Mouse (Mus musculus) left cerebral cortex, adult 2 months (tissue): ENCODE data around the gene Camta1. TPM values are rescaled to one million over a fixed set of nuclear protein-coding genes. Genes with fewer than 3 reads are reported as not detected.

ENCODE experiments used
- DNase-seq, 2 experiments: peaks; one replicate each; pipeline ENCODE4 v3.0.0; 2021 to 2022; ENCODE audit warnings: low spot score in 2 of 2, mixed read lengths in 1 of 2; ENCODE audit errors: extremely low spot score in 1 of 2
- H3K27ac ChIP-seq: fragments of 200-600 bp; 2 replicates; pipeline ENCODE4 v1.8.1; 2022
- H3K4me3 ChIP-seq: fragments of 200-600 bp; 2 replicates; pipeline ENCODE4 v1.8.1; 2022
- CTCF ChIP-seq: fragments of 200-600 bp; IDR thresholded peaks from 2 replicates; pipeline ENCODE4 v1.8.1; 2022; ENCODE audit warnings: antibody characterized with exemption, mild to moderate bottlenecking, moderate library complexity
- intact Hi-C: fragments of 180-260 bp; cut with DNase I; formaldehyde crosslinking; loops from one replicate; pipeline ENCODE4 v1.15.1; 2025
- total RNA-seq, 2 experiments: library from RNA; stranded (reverse); gene quantifications; 2 replicates each; pipeline ENCODE4 v1.2.3; 2021

Camta1 gene
- total RNA-seq, 2 experiments from 2014 or later: 242 to 255 TPM

- Histone ChIP-seq H3K4me3 (no peak overlapping the region), H3K27ac (no peak overlapping the region)
- TF ChIP-seq CTCF: no peak
- no peak for DNase-seq
- intact Hi-C loops: no loop called here
Observed at GRCm38 (mm10) chr4:151477950-151478349, 383.7 kb downstream of the Camta1 start.

GRCm38 (mm10) chr4:151474895-151475470, 386.7 kb downstream of the Camta1 start:
- Histone ChIP-seq H3K4me3 (no peak overlapping the region), H3K27ac (no peak overlapping the region)
- TF ChIP-seq CTCF: no peak
- DNase-seq: no peak
- intact Hi-C loops: no loop called here

- no peak for DNase-seq
- TF ChIP-seq CTCF: no peak
- Histone ChIP-seq H3K4me3 (no peak overlapping the region), H3K27ac (no peak overlapping the region)
- intact Hi-C loops: no loop called here
Observed at GRCm38 (mm10) chr4:151471886-151472285, 389.8 kb downstream of the Camta1 start.

GRCm38 (mm10) chr4:151468381-151468780, 393.3 kb downstream of the Camta1 start:
- intact Hi-C loops: no loop called here
- DNase-seq: no peak
- no peak for TF ChIP-seq CTCF
- no peak overlapping the region for H3K27ac ChIP-seq
- H3K4me3 ChIP-seq: no peak overlapping the region

GRCm38 (mm10) chr4:151458686-151459085, 403.0 kb downstream of the Camta1 start:
- intact Hi-C loops: no loop called here
- no peak for DNase-seq
- TF ChIP-seq CTCF: no peak
- no peak overlapping the region for H3K27ac ChIP-seq
- H3K4me3 ChIP-seq: no peak overlapping the region

- no peak for TF ChIP-seq CTCF
- intact Hi-C loops: no loop called here
- DNase-seq: no peak
Observed at GRCm38 (mm10) chr4:151454611-151455010, 407.1 kb downstream of the Camta1 start.

GRCm38 (mm10) chr4:151454065-151454464, 407.6 kb downstream of the Camta1 start:
- DNase-seq: no peak
- Histone ChIP-seq H3K27ac (no peak overlapping the region), H3K4me3 (no peak overlapping the region)
- no peak for TF ChIP-seq CTCF
- intact Hi-C loops: no loop called here

More at GRCm38 (mm10) chr4:151454611-151455010, 407.1 kb downstream of the Camta1 start:
- Histone ChIP-seq H3K4me3 (no peak overlapping the region), H3K27ac (no peak overlapping the region)

- Histone ChIP-seq H3K4me3 (no peak overlapping the region), H3K27ac (no peak overlapping the region)
- TF ChIP-seq CTCF: no peak
- no peak for DNase-seq
- intact Hi-C loops: no loop called here
Observed at GRCm38 (mm10) chr4:151451885-151452284, 409.8 kb downstream of the Camta1 start.

GRCm38 (mm10) chr4:151449981-151450380, 411.7 kb downstream of the Camta1 start:
- DNase-seq: no peak
- intact Hi-C loops: no loop called here
- H3K4me3 ChIP-seq: no peak overlapping the region
- no peak for TF ChIP-seq CTCF
- H3K27ac ChIP-seq: no peak overlapping the region

- intact Hi-C loops: no loop called here
- DNase-seq: no peak
- Histone ChIP-seq H3K4me3 (no peak overlapping the region), H3K27ac (no peak overlapping the region)
- TF ChIP-seq CTCF: no peak
Observed at GRCm38 (mm10) chr4:151448341-151448740, 413.3 kb downstream of the Camta1 start.

GRCm38 (mm10) chr4:151444665-151445064, 417.0 kb downstream of the Camta1 start:
- Histone ChIP-seq H3K27ac (no peak overlapping the region), H3K4me3 (no peak overlapping the region)
- no peak for TF ChIP-seq CTCF
- intact Hi-C loops: no loop called here
- DNase-seq: no peak

GRCm38 (mm10) chr4:151438561-151438960, 423.1 kb downstream of the Camta1 start:
- TF ChIP-seq CTCF: no peak
- intact Hi-C loops: no loop called here
- Histone ChIP-seq H3K4me3 (no peak overlapping the region), H3K27ac (no peak overlapping the region)
- no peak for DNase-seq

GRCm38 (mm10) chr4:151437859-151438258, 423.8 kb downstream of the Camta1 start:
- intact Hi-C loops: no loop called here
- Histone ChIP-seq H3K27ac (no peak overlapping the region), H3K4me3 (no peak overlapping the region)
- no peak for TF ChIP-seq CTCF
- DNase-seq: no peak
